Comparison of ENCODE assay signal across 23 mouse cellular contexts in the genomic region with DNA sequence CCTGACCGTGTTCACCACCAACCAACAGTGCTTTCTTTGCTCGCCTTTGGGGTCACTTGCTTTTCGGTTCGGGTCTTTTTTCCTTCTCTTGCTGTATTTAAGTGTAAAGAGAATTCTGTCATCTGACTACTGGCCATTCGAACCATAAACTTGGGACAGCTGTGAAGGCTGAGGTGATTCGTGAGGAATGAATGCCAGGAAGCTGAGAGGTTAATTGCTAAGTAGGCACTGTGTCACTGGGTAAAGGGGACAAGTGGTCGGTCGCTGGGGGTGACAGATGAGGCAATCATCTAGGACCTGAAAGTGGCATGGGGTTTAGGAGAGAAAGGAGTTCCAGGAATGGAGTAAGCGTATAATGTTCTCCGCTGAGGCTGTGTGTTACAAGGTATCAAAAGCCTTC.
DNase-seq lines count a peak whose midpoint lies in the region; ATAC-seq and TF ChIP-seq lines count a peak whose summit lies in the region.
"Had no signal": no experiment of that assay in that cellular context is flagged by ENCODE, and none has a peak within 500 bp of the region (broad histone marks: within the 10 kb centered on the region; RNA-seq: fewer than 3 reads in every experiment).

No protein-coding gene starts in this region.

- H3K4me2 ChIP-seq in forebrain, embryonic 11.5 days (ENCODE audit: low read depth, low read length, severe bottlenecking): no peak overlapping the region
- no peak overlapping the region for H3K4me2 ChIP-seq in forebrain, postnatal 0 days (ENCODE audit: low read depth)
- no peak overlapping the region for H3K4me2 ChIP-seq in myocyte (ENCODE audit: low read depth)
- H3K4me2 ChIP-seq: embryonic facial prominence, embryonic 12.5 days; forebrain, embryonic 12.5 days had no signal

- no peak for ATAC-seq in forebrain, embryonic 11.5 days (replicated peaks; ENCODE audit: low FRiP score)
- no peak for ATAC-seq in forebrain, postnatal 0 days
- ATAC-seq: activated CD4-positive, CD25-positive, alpha-beta regulatory T cell, adult 4 months; CD4-positive, CD25-positive, alpha-beta regulatory T cell, adult 4 months; forebrain, embryonic 14.5 days; forebrain, embryonic 16.5 days; Patski had no signal

- H3K9ac ChIP-seq in forebrain, embryonic 11.5 days (ENCODE audit: low read length): no peak overlapping the region
- H3K9ac ChIP-seq in forebrain, postnatal 0 days: no peak overlapping the region
- H3K9ac ChIP-seq: embryonic facial prominence, embryonic 12.5 days; forebrain, embryonic 12.5 days had no signal

- 81% methylated on average over 10 of the region's 10 CpGs for WGBS in forebrain, embryonic 11.5 days
- 88% methylated on average over 10 of the region's 10 CpGs for WGBS in forebrain, postnatal 0 days

- H3K9me3 ChIP-seq in forebrain, embryonic 11.5 days (ENCODE audit: control insufficient read depth, low read length): no peaks in the 10 kb centered on the region
- H3K9me3 ChIP-seq in forebrain, postnatal 0 days (ENCODE audit: low read length): no peaks in the 10 kb centered on the region
- H3K9me3 ChIP-seq: embryonic facial prominence, embryonic 10.5 days; embryonic facial prominence, embryonic 12.5 days; forebrain, embryonic 12.5 days; G1E had no signal

- H3K27ac ChIP-seq in forebrain, embryonic 11.5 days (ENCODE audit: low read depth, low read length): no peak overlapping the region
- H3K27ac ChIP-seq in forebrain, postnatal 0 days (ENCODE audit: low read depth, low read length): no peak overlapping the region
- H3K27ac ChIP-seq: embryonic facial prominence, embryonic 10.5 days; embryonic facial prominence, embryonic 12.5 days; forebrain, embryonic 12.5 days had no signal

- no peak overlapping the region for H3ac ChIP-seq in myocyte (ENCODE audit: control insufficient read depth, insufficient read length)

- TF ChIP-seq CTCF in forebrain, postnatal 0 days (IDR thresholded peaks at IDR 0.05; ENCODE audit: low read depth): no peak

- peaks cover 14% of the 10 kb centered on the region; the same call in 1 of the 2 replicates for H3K27me3 ChIP-seq in forebrain, embryonic 11.5 days (ENCODE audit: control insufficient read depth, insufficient read depth, low read length)
- no peaks in the 10 kb centered on the region for H3K27me3 ChIP-seq in forebrain, postnatal 0 days (ENCODE audit: insufficient read depth, low read length)
- no peaks in the 10 kb centered on the region for H3K27me3 ChIP-seq in myocyte (ENCODE audit: control insufficient read depth, insufficient read depth, insufficient read length)
- H3K27me3 ChIP-seq: CH12.LX, Patski had no signal

- no peak overlapping the region for H3K4me3 ChIP-seq in forebrain, embryonic 11.5 days (ENCODE audit: low read depth, low read length)
- no peak overlapping the region for H3K4me3 ChIP-seq in forebrain, postnatal 0 days (ENCODE audit: low read depth, low read length)
- no peak overlapping the region for H3K4me3 ChIP-seq in myocyte
- H3K4me3 ChIP-seq: embryonic facial prominence, embryonic 10.5 days; embryonic facial prominence, embryonic 12.5 days; forebrain, embryonic 12.5 days had no signal

- H3K79me2 ChIP-seq in myocyte (ENCODE audit: control insufficient read depth, insufficient read depth): no peaks in the 10 kb centered on the region

- peaks cover 10% of the 10 kb centered on the region; the same call in 1 of the 2 replicates for H3K4me1 ChIP-seq in forebrain, embryonic 11.5 days (replicated peaks; ENCODE audit: control insufficient read depth, insufficient read depth, low read length)
- H3K4me1 ChIP-seq in forebrain, postnatal 0 days (ENCODE audit: insufficient read depth): peaks cover 4% of the 10 kb centered on the region

- DNase-seq in forebrain, embryonic 11.5 days (ENCODE audit: low spot score): peak; percentile 16
- no peak for DNase-seq in forebrain, postnatal 0 days
- DNase-seq in 3T3-L1 (ENCODE audit: low read depth, low spot score): peak; percentile 4
- DNase-seq in thymus, postnatal 4 days: no peak
- DNase-seq: adrenal gland, adult 8-10 months; adrenal gland, postnatal 14 days; adrenal gland, postnatal 36 days; cerebellum, adult 11-12 months; cerebellum, adult 2 months; cerebellum, adult 9-10 months; cerebellum, postnatal 10 days; cerebellum, postnatal 25 days had no signal

- TF ChIP-seq POLR2A in myocyte (IDR thresholded peaks at IDR 0.05; ENCODE audit: insufficient read length, low read depth): no peak

- H3K36me3 ChIP-seq in forebrain, embryonic 11.5 days (ENCODE audit: control insufficient read depth, insufficient read depth, low read length): no peaks in the 10 kb centered on the region; the same call in 1 of the 2 replicates
- H3K36me3 ChIP-seq in forebrain, postnatal 0 days (ENCODE audit: insufficient read depth): no peaks in the 10 kb centered on the region
- H3K36me3 ChIP-seq in myocyte (ENCODE audit: control insufficient read depth, insufficient read depth): no peaks in the 10 kb centered on the region
- H3K36me3 ChIP-seq: embryonic facial prominence, embryonic 12.5 days; forebrain, embryonic 12.5 days had no signal

TF ChIP-seq in myocyte, 11 proteins besides CTCF, POLR2A, EP300 and RAD21:
- TF ChIP-seq MYOD1 (IDR thresholded peaks at IDR 0.05; ENCODE audit: control insufficient read depth in 1 of 3, insufficient read length in 2 of 3, low read depth in 2 of 3) (peak in 2 of 3 experiments; percentile 42 to 63), REST (IDR thresholded peaks at IDR 0.05; ENCODE audit: insufficient read depth, insufficient read length) (no peak), USF1 (IDR thresholded peaks at IDR 0.05; ENCODE audit: low read depth) (no peak), MYOG (IDR thresholded peaks at IDR 0.05; ENCODE audit: control insufficient read depth in 1 of 3, insufficient read depth in 1 of 3, insufficient read length in 2 of 3, low read depth in 2 of 3) (peak in 1 of 3 experiments; percentile 66), E2F4 (IDR thresholded peaks at IDR 0.05; ENCODE audit: insufficient read depth) (no peak)

Comparison
In these comparisons a context has a peak if more than half of its experiments do, and no peak if none do; other contexts are left out.
1. DNase-seq: peak in forebrain, embryonic 11.5 days (single experiment) and 3T3-L1 (single experiment); none in forebrain, postnatal 0 days (single experiment) and thymus, postnatal 4 days (single experiment).